Mouse (Mus musculus) liver, embryonic 13.5 days (tissue): ENCODE data around the gene Atp1a2. TPM values are rescaled to one million over a fixed set of nuclear protein-coding genes. Genes with fewer than 3 reads are reported as not detected.

Source experiments
- ATAC-seq: fragments of 200-750 bp; cut with Nextera tagmentation; 2 replicates; pipeline ENCODE4 v1.8.0; 2017; ENCODE audit warnings: low read depth, mild to moderate bottlenecking, moderate number of reproducible peaks, moderate library complexity
- DNase-seq: peaks from one replicate; pipeline ENCODE4 v3.0.0; 2022
- H3K27ac ChIP-seq: fragments of 300-500 bp; sonication (generic); 2 replicates; pipeline ENCODE4 v1.5.1; 2015; ENCODE audit warnings: moderate library complexity, mild to moderate bottlenecking, inconsistent platforms
- H3K27me3 ChIP-seq: fragments of 300-500 bp; sonication (generic); 2 replicates; pipeline ENCODE4 v1.6.1; 2015; ENCODE audit warnings: mild to moderate bottlenecking, inconsistent platforms
- H3K36me3 ChIP-seq: fragments of 300-500 bp; sonication (generic); 2 replicates; pipeline ENCODE4 v1.6.1; 2015; ENCODE audit warnings: mild to moderate bottlenecking, inconsistent platforms
- H3K4me1 ChIP-seq: fragments of 300-500 bp; sonication (generic); replicated peaks from 2 replicates; pipeline ENCODE4 v1.6.1; 2015; ENCODE audit warnings: inconsistent platforms
- H3K4me2 ChIP-seq: fragments of 300-500 bp; sonication (generic); 2 replicates; pipeline ENCODE4 v1.6.1; 2015; ENCODE audit warnings: inconsistent platforms, mild to moderate bottlenecking, moderate library complexity
- H3K4me3 ChIP-seq: fragments of 300-500 bp; sonication (generic); replicated peaks from 2 replicates; pipeline ENCODE4 v1.5.1; 2015; ENCODE audit warnings: mild to moderate bottlenecking, inconsistent platforms
- H3K9ac ChIP-seq: fragments of 300-500 bp; sonication (generic); 2 replicates; pipeline ENCODE4 v1.6.1; 2015; ENCODE audit warnings: mild to moderate bottlenecking, inconsistent platforms
- H3K9me3 ChIP-seq: fragments of 300-500 bp; sonication (generic); replicated peaks from 2 replicates; pipeline ENCODE4 v1.6.1; 2016; ENCODE audit warnings: inconsistent platforms
- WGBS: fragments of 180-500 bp; shearing (Covaris S2); methylation state at CpG from one replicate; pipeline ENCODE4 v1.1.7; 2015; ENCODE audit not compliant: insufficient replicate concordance; 5-methylcytosine and 5-hydroxymethylcytosine counted together
- polyA plus RNA-seq: library from polyadenylated mRNA; unstranded; fragments of >200 nt; fragmentation: Nextera tagmentation; extraction: Ambion mirVana; gene quantifications from 2 replicates; pipeline ENCODE4 v1.2.1, GENCODE M21; 2015

Gene Atp1a2
- 0.25 and 0.32 TPM in 2 replicates for polyA plus RNA-seq

GRCm38 (mm10) chr1:172297611-172298537, at the start of gene Atp1a2:
Atp1a2 (minus strand) TSS chr1:172298064.
- no peak within 1 kb of the TSS for H3K9ac ChIP-seq
- no peak within 1 kb of the TSS for H3K4me2 ChIP-seq
- H3K4me3 ChIP-seq, result no peak within 1 kb of the TSS
- H3K9me3 ChIP-seq, result no peaks in the 10 kb centered on the region
- H3K27ac ChIP-seq, result no peak within 1 kb of the TSS
- no peaks in the 10 kb centered on the region for H3K36me3 ChIP-seq
- H3K4me1 ChIP-seq, result peaks cover 7% of the 10 kb centered on the region
- 12% methylated on average over 16 of the region's 16 CpGs for WGBS
- no peak for DNase-seq
- no peak for ATAC-seq
- H3K27me3 ChIP-seq, result peaks cover 79% of the 10 kb centered on the region

GRCm38 (mm10) chr1:172347382-172347781, 49.5 kb upstream of the Atp1a2 start:
- no peak overlapping the region for H3K4me2 ChIP-seq
- H3K27ac ChIP-seq, result no peak overlapping the region
- no peaks in the 10 kb centered on the region for H3K4me1 ChIP-seq
- no peak overlapping the region for H3K9ac ChIP-seq
- DNase-seq (no peak), ATAC-seq (no peak)
- H3K9me3 ChIP-seq, result no peaks in the 10 kb centered on the region
- no peaks in the 10 kb centered on the region for H3K36me3 ChIP-seq
- WGBS, result 65% methylated on average over 12 of the region's 12 CpGs
- no peak overlapping the region for H3K4me3 ChIP-seq
- H3K27me3 ChIP-seq, result peaks cover 57% of the 10 kb centered on the region

- Histone ChIP-seq H3K27me3 (peaks cover 62% of the 10 kb centered on the region), H3K36me3 (no peaks in the 10 kb centered on the region)
- ATAC-seq, result no peak
These were observed 48.8 kb upstream of the Atp1a2 start for GRCm38 (mm10) chr1:172346707-172347106.

GRCm38 (mm10) chr1:172344820-172345219, 47.0 kb upstream of the Atp1a2 start:
- Histone ChIP-seq H3K9me3 (no peaks in the 10 kb centered on the region), H3K27me3 (peaks cover 62% of the 10 kb centered on the region), H3K9ac (no peak overlapping the region), H3K4me3 (no peak overlapping the region), H3K27ac (no peak overlapping the region), H3K36me3 (no peaks in the 10 kb centered on the region), H3K4me1 (peaks cover 12% of the 10 kb centered on the region), H3K4me2 (no peak overlapping the region)
- ATAC-seq, result no peak
- 65% methylated on average over 7 of the region's 7 CpGs for WGBS
- DNase-seq, result no peak

More at GRCm38 (mm10) chr1:172346707-172347106, 48.8 kb upstream of the Atp1a2 start:
- WGBS, result 65% methylated on average over 10 of the region's 10 CpGs
- no peak overlapping the region for H3K9ac ChIP-seq
- H3K4me2 ChIP-seq, result no peak overlapping the region
- DNase-seq, result no peak
- no peaks in the 10 kb centered on the region for H3K9me3 ChIP-seq
- H3K4me3 ChIP-seq, result no peak overlapping the region
- no peak overlapping the region for H3K27ac ChIP-seq
- H3K4me1 ChIP-seq, result no peaks in the 10 kb centered on the region

- DNase-seq, result no peak
- Histone ChIP-seq H3K4me1 (peaks cover 12% of the 10 kb centered on the region), H3K4me2 (no peak overlapping the region), H3K27ac (no peak overlapping the region), H3K9ac (no peak overlapping the region), H3K4me3 (no peak overlapping the region), H3K36me3 (no peaks in the 10 kb centered on the region), H3K27me3 (peaks cover 62% of the 10 kb centered on the region), H3K9me3 (no peaks in the 10 kb centered on the region)
- ATAC-seq, result no peak
- 43% methylated on average over 3 of the region's 3 CpGs for WGBS
These were observed 46.0 kb upstream of the Atp1a2 start for GRCm38 (mm10) chr1:172343914-172344313.

GRCm38 (mm10) chr1:172342729-172343128, 44.9 kb upstream of the Atp1a2 start:
- WGBS, result 72% methylated on average over 3 of the region's 3 CpGs
- no peak overlapping the region for H3K9ac ChIP-seq
- ATAC-seq, result no peak
- peaks cover 12% of the 10 kb centered on the region for H3K4me1 ChIP-seq
- peaks cover 68% of the 10 kb centered on the region for H3K27me3 ChIP-seq
- H3K9me3 ChIP-seq, result no peaks in the 10 kb centered on the region
- no peak overlapping the region for H3K4me3 ChIP-seq
- no peaks in the 10 kb centered on the region for H3K36me3 ChIP-seq
- DNase-seq, result no peak
- no peak overlapping the region for H3K4me2 ChIP-seq
- no peak overlapping the region for H3K27ac ChIP-seq

- Histone ChIP-seq H3K27me3 (peaks cover 73% of the 10 kb centered on the region), H3K4me3 (peak overlapping the region; percentile 48), H3K4me2 (peak overlapping the region; percentile 69), H3K9me3 (no peaks in the 10 kb centered on the region), H3K36me3 (no peaks in the 10 kb centered on the region), H3K9ac (0 out of 2 replicates have a peak overlapping the region, but pooled peaks have one; percentile 22), H3K27ac (no peak overlapping the region), H3K4me1 (peaks cover 12% of the 10 kb centered on the region)
- DNase-seq (no peak), ATAC-seq (no peak)
- WGBS, result 14% methylated on average over 10 of the region's 10 CpGs
These were observed 43.5 kb upstream of the Atp1a2 start for GRCm38 (mm10) chr1:172341386-172341785.

GRCm38 (mm10) chr1:172340729-172341321, 43.0 kb upstream of the Atp1a2 start, which contains the start of gene Kcnj10:
Kcnj10 (plus strand) TSS chr1:172341210.
- DNase-seq, result peak; percentile 52
- Histone ChIP-seq H3K4me3 (peak within 1 kb of the TSS; percentile 48), H3K4me2 (peak within 1 kb of the TSS; percentile 69), H3K27ac (no peak within 1 kb of the TSS), H3K4me1 (peaks cover 12% of the 10 kb centered on the region), H3K9me3 (no peaks in the 10 kb centered on the region), H3K9ac (0 out of 2 replicates have a peak within 1 kb of the TSS, but pooled peaks have one; percentile 22), H3K27me3 (peaks cover 76% of the 10 kb centered on the region), H3K36me3 (no peaks in the 10 kb centered on the region)
- peak; percentile 82 for ATAC-seq
- WGBS, result 2% methylated on average over 38 of the region's 38 CpGs

GRCm38 (mm10) chr1:172337411-172338185, 39.7 kb upstream of the Atp1a2 start:
- ATAC-seq (no peak), DNase-seq (no peak)
- H3K9ac ChIP-seq, result no peak overlapping the region
- H3K27ac ChIP-seq, result no peak overlapping the region
- H3K27me3 ChIP-seq, result peaks cover 84% of the 10 kb centered on the region
- no peaks in the 10 kb centered on the region for H3K36me3 ChIP-seq
- H3K4me1 ChIP-seq, result peaks cover 12% of the 10 kb centered on the region
- H3K4me2 ChIP-seq, result no peak overlapping the region
- WGBS, result 32% methylated on average over 2 of the region's 2 CpGs
- no peaks in the 10 kb centered on the region for H3K9me3 ChIP-seq
- H3K4me3 ChIP-seq, result no peak overlapping the region

GRCm38 (mm10) chr1:172335804-172336203, 37.9 kb upstream of the Atp1a2 start:
- Histone ChIP-seq H3K9me3 (no peaks in the 10 kb centered on the region), H3K27me3 (peaks cover 77% of the 10 kb centered on the region), H3K27ac (no peak overlapping the region), H3K36me3 (no peaks in the 10 kb centered on the region), H3K4me2 (no peak overlapping the region), H3K4me1 (peaks cover 5% of the 10 kb centered on the region), H3K4me3 (no peak overlapping the region), H3K9ac (no peak overlapping the region)
- ATAC-seq (no peak), DNase-seq (no peak)
- WGBS, result 32% methylated on average over 15 of the region's 15 CpGs

GRCm38 (mm10) chr1:172333512-172333911, 35.6 kb upstream of the Atp1a2 start:
- peaks cover 79% of the 10 kb centered on the region for H3K27me3 ChIP-seq
- no peaks in the 10 kb centered on the region for H3K9me3 ChIP-seq
- H3K4me2 ChIP-seq, result no peak overlapping the region
- no peak overlapping the region for H3K9ac ChIP-seq
- H3K27ac ChIP-seq, result no peak overlapping the region
- no peak overlapping the region for H3K4me3 ChIP-seq
- H3K4me1 ChIP-seq, result no peaks in the 10 kb centered on the region
- ATAC-seq, result no peak
- no peak for DNase-seq
- 21% methylated on average over 3 of the region's 3 CpGs for WGBS
- no peaks in the 10 kb centered on the region for H3K36me3 ChIP-seq
